Mouse (Mus musculus) erythroblast, embryonic 14.5 days (primary cell): ENCODE results near the gene Ppp1cb.

Source experiments
- GATA1 ChIP-seq: IDR thresholded peaks from 2 replicates; pipeline ENCODE4 v1.6.1; 2012; ENCODE audit warnings: low read length, inconsistent platforms, mixed read lengths
- TAL1 ChIP-seq: IDR thresholded peaks from 3 replicates; pipeline ENCODE4 v1.6.1; 2012; ENCODE audit warnings: low read length, inconsistent platforms, mixed read lengths

DNA sequence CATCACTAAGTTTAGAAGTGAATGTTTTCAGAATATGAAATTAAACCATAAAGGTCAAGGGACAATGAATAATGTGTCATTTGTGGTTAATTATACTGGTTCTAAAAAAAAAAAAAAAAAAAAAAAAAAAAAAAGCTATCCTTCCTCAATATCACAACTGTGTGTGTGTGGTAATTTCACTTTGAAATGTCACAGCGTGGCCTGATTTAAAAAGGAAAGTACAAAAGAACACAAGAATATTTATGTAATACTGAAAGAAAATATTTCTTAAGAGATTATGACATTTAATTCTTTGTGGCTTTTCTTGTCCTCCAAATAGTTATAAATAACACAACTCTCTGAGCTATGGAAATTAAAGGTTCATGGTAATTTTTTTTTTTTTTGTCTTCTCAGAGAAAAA lies 28.2 kb upstream of the Ppp1cb start:
- no peak for TF ChIP-seq TAL1
- no peak for TF ChIP-seq GATA1
